Mouse (Mus musculus): ENCODE measurements around the gene Gpd1.
"Not testable (repeated sequence)": the region's sequence is repeated elsewhere in the genome, so short reads cannot be mapped to it uniquely, and the experiment has no call there.

The Gpd1 gene

DNA sequence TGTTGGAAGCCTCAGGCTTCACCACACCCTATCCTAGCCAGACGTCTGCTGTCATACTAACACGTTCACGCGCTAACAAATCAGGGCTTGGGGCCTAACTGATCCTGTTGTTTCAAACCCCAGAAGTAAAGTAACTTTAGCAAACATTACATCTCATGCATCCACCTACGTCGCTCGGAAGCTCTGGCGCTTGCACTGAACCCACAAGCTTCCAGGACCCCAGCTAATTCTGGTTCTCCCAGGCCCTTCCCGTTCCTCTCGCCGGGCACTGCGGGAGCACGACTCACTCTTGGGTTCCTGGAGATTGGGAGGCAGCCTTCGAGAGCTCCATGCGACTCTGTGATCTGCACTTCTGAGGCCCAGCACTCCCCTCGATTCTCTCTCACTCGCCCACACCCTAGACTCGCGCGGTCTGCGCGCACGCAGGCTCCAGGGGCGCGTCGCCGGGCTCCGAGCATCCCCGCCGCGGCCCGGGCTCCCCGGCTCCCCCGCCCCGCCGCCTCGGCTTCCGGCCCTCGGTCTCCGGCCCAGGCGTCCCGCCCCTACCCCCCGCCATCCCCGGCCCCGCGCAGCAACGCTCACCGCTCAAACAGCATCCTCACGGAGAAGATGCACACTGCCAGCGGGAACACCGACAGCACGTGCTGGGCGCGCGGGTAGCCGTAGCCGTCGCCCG, 54.4 kb downstream of the Gpd1 start:
- peak; percentile 4 for DNase-seq (ENCODE audit: low spot score)

DNA sequence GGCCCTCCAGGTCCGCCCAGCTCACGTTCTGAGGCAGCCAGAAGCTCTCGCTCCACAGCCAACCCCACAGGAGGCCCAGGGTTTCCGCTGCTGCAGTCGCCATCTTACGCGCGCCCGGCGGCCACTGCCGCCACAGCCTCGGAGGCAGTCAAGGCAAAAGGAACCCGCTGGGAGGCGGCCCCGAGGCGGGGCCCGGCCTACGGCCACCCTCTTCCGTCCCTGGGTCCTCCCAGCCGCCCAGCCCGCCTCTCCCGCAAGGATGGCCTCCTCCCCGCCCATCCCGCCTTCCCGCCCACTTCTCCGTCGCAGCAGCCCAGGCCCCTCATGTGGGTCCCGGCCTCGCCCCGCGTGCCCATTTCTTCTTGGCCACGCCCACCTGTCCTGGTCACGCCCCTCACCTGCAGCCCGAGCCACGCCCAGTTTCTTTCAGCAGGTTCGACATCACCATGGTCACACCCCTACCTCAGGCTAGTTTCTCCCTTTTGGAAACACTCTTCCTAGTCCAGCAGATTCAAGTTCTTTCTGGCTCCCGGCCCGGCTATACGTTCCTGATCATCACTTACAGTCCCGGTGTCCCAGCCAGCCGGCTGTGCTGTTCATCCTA, 55.1 kb downstream of the Gpd1 start:
- DNase-seq (ENCODE audit: low spot score): peak; percentile 67

DNA sequence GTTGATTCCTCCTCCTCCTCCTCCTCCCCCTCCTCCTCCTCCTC, 55.4 kb downstream of the Gpd1 start, which contains the start of gene Cers5:
Gene Cers5, minus strand, starts transcription at position 5 of the 44 bp plus-strand sequence.
- not testable (repeated sequence) for DNase-seq (ENCODE audit: low spot score)

DNA sequence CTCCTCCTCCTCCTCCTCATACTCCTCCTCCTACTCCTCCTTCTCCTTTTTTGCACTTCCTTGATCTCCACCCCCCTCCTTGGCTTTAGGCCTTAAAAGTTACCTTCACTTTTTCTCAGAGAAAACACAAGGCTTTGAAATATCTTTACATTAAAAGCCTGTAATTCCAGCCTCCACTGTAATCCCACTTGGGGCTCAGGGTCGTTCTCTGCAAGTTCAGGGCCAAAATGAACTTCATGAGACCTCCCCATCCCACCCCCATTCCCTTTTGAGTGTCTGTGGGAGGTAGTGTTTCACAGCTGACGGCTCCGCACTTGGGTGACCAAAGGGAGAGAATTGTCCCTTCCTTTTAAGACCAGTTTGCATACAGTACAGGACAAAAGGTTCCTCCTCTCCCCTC, 55.6 kb downstream of the Gpd1 start:
- no peak for DNase-seq (ENCODE audit: low spot score)

Data from spleen, adult 12 weeks (tissue).